Mouse (Mus musculus): ENCODE data around the gene Gm29609. TPM values are rescaled to one million over a fixed set of nuclear protein-coding genes. Genes with fewer than 3 reads are reported as not detected.
"Not testable (repeated sequence)": the region's sequence is repeated elsewhere in the genome, so short reads cannot be mapped to it uniquely, and the experiment has no call there.

Gm29609 gene
- polyA plus RNA-seq (2017; shearing (Covaris generic)) = 1 to 10 TPM; 1.6 to 2.3 TPM

- peak; percentile 95 for ATAC-seq
These were observed at the start of gene Gm29609, which contains the start of gene Gtf3c2 for GRCm38 (mm10) chr5:31179766-31180630. TSS of gene Gm29609 (minus strand) at chr5:31179911. TSS of gene Gtf3c2 (minus strand) at chr5:31180144.

GRCm38 (mm10) chr5:31226641-31227040 is 46.9 kb upstream of the Gm29609 start:
- ATAC-seq = no peak

GRCm38 (mm10) chr5:31222696-31223095 is 43.0 kb upstream of the Gm29609 start:
- no peak for ATAC-seq

- ATAC-seq = no peak
These were observed 41.7 kb upstream of the Gm29609 start for GRCm38 (mm10) chr5:31221304-31221945.

GRCm38 (mm10) chr5:31220448-31221303 is 41.0 kb upstream of the Gm29609 start, which contains the start of gene Ppm1g:
TSS of gene Ppm1g (minus strand) at chr5:31220687.
- peak; percentile 88 for ATAC-seq

- peak; percentile 12 for ATAC-seq
These were observed 40.3 kb upstream of the Gm29609 start for GRCm38 (mm10) chr5:31219911-31220447.

GRCm38 (mm10) chr5:31219474-31219873 is 39.8 kb upstream of the Gm29609 start:
- ATAC-seq = no peak

GRCm38 (mm10) chr5:31219070-31219469 is 39.4 kb upstream of the Gm29609 start:
- ATAC-seq = no peak

GRCm38 (mm10) chr5:31218294-31218693 is 38.6 kb upstream of the Gm29609 start:
- no peak for ATAC-seq

- ATAC-seq = not testable (repeated sequence)
These were observed 36.8 kb upstream of the Gm29609 start for GRCm38 (mm10) chr5:31216554-31216953.

GRCm38 (mm10) chr5:31204421-31204820 is 24.7 kb upstream of the Gm29609 start:
- ATAC-seq = no peak

GRCm38 (mm10) chr5:31203866-31204265 is 24.2 kb upstream of the Gm29609 start:
- no peak for ATAC-seq

GRCm38 (mm10) chr5:31202933-31203332 is 23.2 kb upstream of the Gm29609 start:
- no peak for ATAC-seq

GRCm38 (mm10) chr5:31201742-31202590 is 22.3 kb upstream of the Gm29609 start, which contains the start of gene Zfp513:
TSS of gene Zfp513 (minus strand) at chr5:31202303.
- ATAC-seq = peak; percentile 99

GRCm38 (mm10) chr5:31201042-31201741 is 21.5 kb upstream of the Gm29609 start:
- no peak for ATAC-seq

GRCm38 (mm10) chr5:31200327-31200768 is 20.6 kb upstream of the Gm29609 start:
- no peak for ATAC-seq

- no peak for ATAC-seq
These were observed 20.2 kb upstream of the Gm29609 start for GRCm38 (mm10) chr5:31199893-31200292.

- no peak for ATAC-seq
These were observed 19.7 kb upstream of the Gm29609 start for GRCm38 (mm10) chr5:31199321-31199892.

- no peak for ATAC-seq
These were observed 19.1 kb upstream of the Gm29609 start for GRCm38 (mm10) chr5:31198616-31199320.

GRCm38 (mm10) chr5:31198170-31198569 is 18.5 kb upstream of the Gm29609 start:
- ATAC-seq = no peak

All from activated CD4-positive, CD25-positive, alpha-beta regulatory T cell, adult 4 months (primary cell).